Mouse (Mus musculus): ENCODE data around the gene Ccp110. TPM values are rescaled to one million over a fixed set of nuclear protein-coding genes. Genes with fewer than 3 reads are reported as not detected.
A peak's percentile ranks its signal among the peaks of the same experiment; 100 is the strongest.

Ccp110 gene
- total RNA-seq, 2 experiments from 2014 or later: 5.8 to 6.9 TPM

DNA sequence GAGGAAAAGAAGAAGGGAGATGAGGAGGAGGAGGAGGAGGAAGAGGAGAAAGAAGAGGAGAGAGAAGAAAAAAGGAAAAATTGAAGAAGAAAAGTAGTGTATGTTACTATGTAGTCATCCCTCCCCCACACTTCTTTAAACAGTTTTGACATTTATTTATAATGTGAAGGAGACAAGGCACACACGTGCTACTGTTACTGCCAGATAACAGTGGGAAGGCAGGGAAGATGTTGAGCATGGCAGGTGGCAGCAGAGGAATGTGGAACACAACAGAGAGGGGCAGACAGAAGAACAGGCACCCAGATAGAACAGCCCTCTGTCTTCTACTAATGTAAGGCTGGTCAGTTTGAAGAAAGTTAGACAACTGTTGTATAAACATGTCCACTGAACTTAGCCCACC is 57.3 kb downstream of the Ccp110 start:
- DNase-seq: no peak

DNA sequence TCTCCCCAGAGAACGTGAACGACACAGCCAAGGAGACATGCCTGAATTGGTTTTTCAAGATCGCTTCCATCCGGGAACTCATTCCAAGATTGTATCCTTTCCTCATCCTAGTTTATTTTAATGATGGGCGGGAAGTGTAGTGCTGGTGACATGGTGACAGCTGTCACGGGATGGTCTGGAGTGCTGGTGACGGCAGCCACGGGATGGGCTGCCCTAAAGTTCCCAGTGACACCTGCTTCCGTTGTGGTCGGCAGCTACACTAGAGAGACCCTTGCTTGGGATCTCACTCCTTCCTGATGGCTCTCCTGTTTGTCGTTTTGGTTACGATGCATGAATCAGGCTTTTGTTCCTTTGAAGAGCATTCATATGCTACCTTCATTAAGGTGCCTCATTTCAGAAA is 60.7 kb downstream of the Ccp110 start:
- DNase-seq: no peak

DNA sequence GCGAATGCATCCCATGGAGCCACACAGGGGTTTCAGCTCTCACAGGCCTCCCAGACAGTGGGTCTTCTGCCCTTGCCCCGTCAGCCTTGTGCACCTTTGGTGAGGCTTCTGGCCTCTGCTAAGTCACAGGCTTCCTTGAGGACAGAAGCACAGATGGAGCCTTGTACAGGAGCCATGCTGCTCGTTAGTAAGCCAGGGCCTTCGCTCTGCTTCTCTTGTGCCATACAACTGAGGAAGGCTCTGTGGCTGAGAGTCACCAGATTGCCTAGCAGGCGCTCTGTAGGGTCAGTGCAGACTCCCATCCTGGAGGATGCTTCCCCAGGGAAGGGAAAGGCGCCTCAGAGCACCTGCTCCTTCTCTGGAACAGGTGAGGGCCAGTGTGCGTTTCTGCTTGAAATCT is 63.6 kb downstream of the Ccp110 start:
- DNase-seq: no peak

DNA sequence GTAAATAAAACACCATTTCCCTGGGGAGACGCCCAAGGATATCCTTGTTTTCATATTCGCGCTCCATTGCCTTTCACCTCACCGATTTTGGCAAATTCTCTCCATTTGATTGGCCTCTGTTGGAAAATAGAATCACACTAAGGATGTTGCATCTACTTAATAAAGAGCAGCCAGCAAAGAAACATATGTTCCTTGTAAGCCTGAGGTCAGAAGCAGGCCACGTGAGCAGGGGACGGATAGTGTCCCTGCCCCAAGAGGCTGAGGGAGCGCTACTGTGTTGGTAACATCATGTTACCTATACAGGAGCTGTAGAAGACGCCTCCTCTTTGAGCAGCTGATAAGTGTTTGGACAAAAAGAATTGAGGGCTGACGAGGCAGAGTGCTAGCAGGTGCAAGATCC is 64.1 kb downstream of the Ccp110 start:
- no peak for DNase-seq

DNA sequence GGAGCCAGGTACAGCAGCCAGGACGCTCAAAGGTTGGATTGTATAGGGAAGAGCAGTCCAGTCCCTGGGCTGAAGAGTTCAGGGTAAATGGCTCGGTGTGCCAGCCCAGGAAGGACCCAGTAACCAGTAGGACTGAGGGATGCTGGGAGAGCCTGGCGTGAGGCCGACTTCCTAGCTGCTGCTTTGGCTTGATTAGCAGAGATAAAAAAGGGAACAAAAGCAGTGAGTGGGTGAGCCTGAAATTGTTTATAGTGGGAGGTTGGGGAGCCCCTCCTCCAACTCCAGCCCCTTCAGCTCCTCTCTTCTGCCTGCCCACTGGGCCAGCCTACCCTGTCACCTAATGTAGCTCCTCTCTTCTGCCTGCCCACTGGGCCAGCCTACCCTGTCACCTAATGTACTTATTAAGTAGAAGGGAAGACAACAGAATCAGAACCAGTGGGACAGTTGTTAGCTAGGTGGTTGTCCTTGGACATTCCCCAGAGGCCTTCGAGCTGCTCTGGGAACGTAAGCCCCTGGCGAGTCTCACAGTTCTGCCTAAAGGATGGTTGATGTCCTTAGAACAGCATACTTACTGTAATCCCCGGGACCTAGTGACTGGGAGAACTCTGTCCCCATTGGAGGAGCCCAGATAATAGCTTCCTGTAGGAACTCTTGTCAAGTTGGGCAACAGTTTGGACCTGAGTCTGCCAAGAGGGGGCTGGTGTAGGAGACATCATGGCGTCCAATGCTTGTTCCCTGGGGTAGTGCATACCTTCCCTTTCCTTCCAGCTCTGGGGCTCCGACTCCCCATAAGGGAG is 65.4 kb downstream of the Ccp110 start:
- peak; percentile 57 for DNase-seq

DNA sequence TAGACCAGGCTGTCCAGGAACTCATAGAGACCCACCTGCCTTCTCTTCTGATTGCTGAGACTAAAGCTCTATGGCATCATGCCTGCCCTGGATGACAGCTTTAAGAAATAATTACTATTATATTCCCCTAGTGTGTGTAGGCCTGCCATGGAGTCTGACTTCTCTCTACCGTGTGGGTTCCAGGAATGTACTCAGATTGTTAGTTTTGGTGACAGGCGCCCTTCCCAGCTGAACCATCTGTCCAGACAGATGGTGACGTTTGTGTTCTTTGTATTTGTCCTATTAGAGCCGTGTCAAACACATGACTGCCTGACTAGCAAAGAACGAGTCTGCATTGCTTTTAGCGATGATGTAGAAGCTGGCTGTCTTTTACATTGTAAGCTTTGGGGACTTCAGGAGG is 66.2 kb downstream of the Ccp110 start:
- no peak for DNase-seq

DNA sequence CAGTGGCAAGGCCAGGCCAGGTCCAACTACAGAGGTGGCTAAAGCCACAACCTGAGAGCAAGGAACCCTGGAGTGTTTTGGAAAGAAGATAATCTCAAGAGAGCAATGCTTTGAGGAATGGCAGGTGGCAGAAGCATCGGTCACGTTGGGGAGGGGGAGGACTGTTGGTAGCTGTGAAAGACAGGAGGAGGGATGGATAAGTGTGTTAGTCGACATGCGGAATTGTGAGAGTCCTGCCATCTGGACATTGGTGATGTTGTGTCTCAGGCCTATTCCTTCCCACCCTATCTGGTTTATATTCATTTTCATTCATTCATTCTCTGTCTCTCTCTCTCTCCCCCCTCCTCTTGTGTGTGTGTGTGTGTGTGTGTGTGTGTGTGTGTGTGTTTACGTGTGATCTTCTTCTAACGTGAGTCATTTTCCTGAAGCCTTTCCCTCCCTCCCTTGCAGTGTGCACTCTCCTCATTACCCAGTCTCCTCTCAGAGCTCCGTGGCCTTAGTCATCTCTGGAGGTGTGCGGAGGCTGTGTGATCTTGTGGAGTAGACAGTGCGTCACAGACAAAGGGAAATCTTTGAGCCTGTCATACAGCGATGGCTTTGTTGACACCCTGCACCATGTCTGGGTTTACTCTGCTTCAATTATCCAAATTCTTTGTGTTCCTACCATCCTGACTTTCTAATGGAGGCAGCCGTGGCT is 71.1 kb downstream of the Ccp110 start:
- DNase-seq: no peak

DNA sequence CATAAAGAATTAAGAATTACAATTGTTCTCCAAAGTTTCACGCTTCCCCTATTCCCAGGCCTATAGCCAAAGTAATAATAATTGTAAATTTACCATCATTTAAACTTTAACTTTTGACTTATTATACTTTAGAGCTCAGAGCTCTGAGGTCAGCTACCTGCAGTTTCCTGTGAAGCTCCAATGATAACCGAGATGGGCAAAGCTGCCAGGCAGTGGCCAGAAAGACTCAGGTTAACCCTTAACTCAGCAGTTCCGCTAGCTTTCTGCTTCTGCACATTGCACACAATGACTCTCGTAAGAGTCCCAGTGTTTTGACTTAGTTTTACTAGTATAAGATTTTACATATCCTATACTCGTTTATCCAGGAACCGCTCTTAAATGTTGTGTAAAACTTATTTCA is 73.7 kb downstream of the Ccp110 start:
- no peak for DNase-seq

Other genes starting within 250 kb of the Ccp110 start
- 10 to 100 TPM; 46.5 to 46.6 TPM for gene Itpripl2, start 220.6 kb upstream of the Ccp110 start, total RNA-seq (2021)
- 100 to 1,000 TPM in 1 of 2 experiments, 10 to 100 TPM in 1; 99.7 to 112 TPM for gene Coq7, start 179.2 kb upstream of the Ccp110 start, total RNA-seq (2021)
- gene Tmc7, start 127.8 kb upstream of the Ccp110 start, total RNA-seq (2021): 10 to 100 TPM in 1 of 2 experiments, 1 to 10 TPM in 1; 9.8 to 10.3 TPM
- 1 to 10 TPM in 1 of 2 experiments, under 1 TPM in 1; 0.69 to 1.1 TPM for gene Tmc5, start 115.3 kb upstream of the Ccp110 start, total RNA-seq (2021)
- 10 to 100 TPM; 38.6 to 38.8 TPM for gene Gde1, start 6.8 kb upstream of the Ccp110 start, total RNA-seq (2021)
- gene Vps35l, start 27.7 kb downstream of the Ccp110 start, total RNA-seq (2021): 10 to 100 TPM; 36.0 to 37.1 TPM
- gene Iqck, start 143.2 kb downstream of the Ccp110 start, total RNA-seq (2021): under 1 TPM; 0.41 to 0.76 TPM
- gene Knop1, start 143.7 kb downstream of the Ccp110 start, total RNA-seq (2021): 10 to 100 TPM; 22.8 to 30.5 TPM